Mouse (Mus musculus) liver, postnatal 0 days (tissue): ENCODE results near the gene Mfsd12. TPM values are rescaled to one million over a fixed set of nuclear protein-coding genes. Genes with fewer than 3 reads are reported as not detected.

Experiments
- ATAC-seq: fragments of 200-750 bp; cut with Nextera tagmentation; 2 replicates; pipeline ENCODE4 v1.8.0; 2017; ENCODE audit warnings: mild to moderate bottlenecking, moderate library complexity
- DNase-seq: peaks from one replicate; pipeline ENCODE4 v3.0.0-alpha.2; 2016
- H3K27ac ChIP-seq: fragments of 300-500 bp; sonication (generic); 2 replicates; pipeline ENCODE4 v1.5.1; 2014; ENCODE audit warnings: antibody characterized with exemption, moderate library complexity, mild to moderate bottlenecking, low read depth
- H3K27me3 ChIP-seq: fragments of 300-500 bp; sonication (generic); 2 replicates; pipeline ENCODE4 v1.6.1; 2014; ENCODE audit warnings: low read length, control low read depth, mixed read lengths; ENCODE audit not compliant: insufficient read depth
- H3K36me3 ChIP-seq: fragments of 300-500 bp; sonication (generic); replicated peaks from 2 replicates; pipeline ENCODE4 v1.6.1; 2014; ENCODE audit warnings: mild to moderate bottlenecking, control low read depth, low read length, moderate library complexity, mixed read lengths; ENCODE audit not compliant: insufficient read depth
- H3K4me1 ChIP-seq: fragments of 300-500 bp; sonication (generic); 2 replicates; pipeline ENCODE4 v1.6.1; 2014; ENCODE audit warnings: antibody characterized with exemption, mild to moderate bottlenecking, control low read depth; ENCODE audit not compliant: insufficient read depth
- H3K4me2 ChIP-seq: fragments of 300-500 bp; sonication (generic); 2 replicates; pipeline ENCODE4 v1.6.1; 2014; ENCODE audit warnings: low read depth, mild to moderate bottlenecking, low read length, moderate library complexity, mixed read lengths
- H3K4me3 ChIP-seq: fragments of 300-500 bp; sonication (generic); 2 replicates; pipeline ENCODE4 v1.5.1; 2014; ENCODE audit warnings: low read depth, low read length
- H3K9ac ChIP-seq: fragments of 300-500 bp; sonication (generic); replicated peaks from 2 replicates; pipeline ENCODE4 v1.6.1; 2014; ENCODE audit warnings: mild to moderate bottlenecking, moderate library complexity
- H3K9me3 ChIP-seq: fragments of 300-500 bp; sonication (generic); 2 replicates; pipeline ENCODE4 v1.6.1; 2016; ENCODE audit warnings: mild to moderate bottlenecking, control low read depth, low read length, mixed read lengths
- CTCF ChIP-seq: sonication (generic); IDR thresholded peaks from 2 replicates; pipeline ENCODE4 v1.5.1; 2016; ENCODE audit warnings: antibody characterized with exemption, low read depth
- EP300 ChIP-seq: IDR thresholded peaks from 2 replicates; pipeline ENCODE4 v1.6.1; 2016; ENCODE audit warnings: antibody characterized with exemption, low read depth, mild to moderate bottlenecking
- WGBS: fragments of 180-500 bp; shearing (Covaris S2); extraction: QIAGEN DNeasy Blood & Tissue Kit; methylation state at CpG from one replicate; pipeline ENCODE4 v1.1.7; 2014; ENCODE audit not compliant: insufficient replicate concordance; 5-methylcytosine and 5-hydroxymethylcytosine counted together
- polyA plus RNA-seq: library from polyadenylated mRNA; unstranded; fragments of >200 nt; fragmentation: Nextera tagmentation; extraction: Ambion mirVana; gene quantifications from 2 replicates; pipeline ENCODE4 v1.2.1, GENCODE M21; 2015

Gene Mfsd12
- polyA plus RNA-seq, 1 experiment from 2014 or later: 7.9 TPM

DNA sequence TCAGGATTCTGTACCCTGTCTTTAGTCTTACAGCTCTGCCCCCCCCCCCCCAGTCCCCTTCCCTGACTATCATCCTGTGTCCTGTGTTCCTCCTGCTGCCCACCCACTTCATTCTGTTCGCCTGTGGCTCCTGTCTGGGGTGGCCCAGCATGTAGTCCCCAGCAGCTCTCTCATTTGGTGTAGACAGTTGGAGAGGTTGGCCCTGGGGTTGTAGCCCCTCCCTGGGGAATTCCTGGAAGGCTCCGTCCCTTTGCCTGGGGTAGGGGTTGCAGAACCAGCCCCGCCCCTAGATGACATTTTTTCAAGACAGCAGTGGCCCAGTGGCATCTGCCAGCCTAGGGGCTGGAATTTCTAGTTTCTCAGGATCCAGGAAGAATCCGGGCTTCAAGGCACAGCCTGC is 918 bp downstream of the Mfsd12 start:
- peak overlapping the region; percentile 77 for H3K27ac ChIP-seq
- H3K9ac ChIP-seq: peak overlapping the region; percentile 79
- TF ChIP-seq EP300: no peak
- TF ChIP-seq CTCF: no peak
- peak overlapping the region; percentile 81 for H3K4me2 ChIP-seq
- DNase-seq (peak; percentile 44), ATAC-seq (no peak)
- 26% methylated on average over 4 of the region's 4 CpGs for WGBS
- no peaks in the 10 kb centered on the region for H3K9me3 ChIP-seq
- peaks cover 48% of the 10 kb centered on the region for H3K4me1 ChIP-seq
- H3K36me3 ChIP-seq: peaks cover 26% of the 10 kb centered on the region
- no peaks in the 10 kb centered on the region for H3K27me3 ChIP-seq
- H3K4me3 ChIP-seq: peak overlapping the region; percentile 69

DNA sequence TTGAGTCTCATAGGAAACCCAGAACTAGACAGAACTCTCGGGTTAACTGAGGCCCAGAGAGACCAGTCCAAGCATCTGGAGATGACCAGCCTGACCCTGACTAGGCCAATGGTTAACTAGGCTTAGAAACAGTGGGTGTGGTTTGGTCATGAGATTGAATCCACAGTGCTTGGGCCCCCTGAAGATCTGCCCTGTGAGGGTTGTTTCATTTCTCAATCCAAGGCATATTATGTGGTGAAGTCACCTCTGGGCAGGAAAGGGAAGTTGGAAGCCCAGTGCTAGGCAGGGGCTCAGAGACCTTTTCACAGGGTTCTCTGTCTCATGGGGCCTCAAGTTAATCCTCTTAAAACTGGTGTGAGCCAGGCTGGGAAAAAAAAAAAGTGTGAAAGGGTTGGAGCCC is 1.6 kb downstream of the Mfsd12 start:
- Histone ChIP-seq H3K27me3 (no peaks in the 10 kb centered on the region), H3K4me1 (peaks cover 54% of the 10 kb centered on the region), H3K9ac (peak overlapping the region; percentile 79), H3K4me2 (peak overlapping the region; percentile 81), H3K36me3 (peaks cover 33% of the 10 kb centered on the region), H3K9me3 (no peaks in the 10 kb centered on the region), H3K4me3 (peak overlapping the region; percentile 69), H3K27ac (peak overlapping the region; percentile 77)
- no peak for ATAC-seq
- DNase-seq: peak; percentile 35
- TF ChIP-seq CTCF (no peak), EP300 (no peak)
- WGBS: 19% methylated on average over 1 of the region's 1 CpGs

DNA sequence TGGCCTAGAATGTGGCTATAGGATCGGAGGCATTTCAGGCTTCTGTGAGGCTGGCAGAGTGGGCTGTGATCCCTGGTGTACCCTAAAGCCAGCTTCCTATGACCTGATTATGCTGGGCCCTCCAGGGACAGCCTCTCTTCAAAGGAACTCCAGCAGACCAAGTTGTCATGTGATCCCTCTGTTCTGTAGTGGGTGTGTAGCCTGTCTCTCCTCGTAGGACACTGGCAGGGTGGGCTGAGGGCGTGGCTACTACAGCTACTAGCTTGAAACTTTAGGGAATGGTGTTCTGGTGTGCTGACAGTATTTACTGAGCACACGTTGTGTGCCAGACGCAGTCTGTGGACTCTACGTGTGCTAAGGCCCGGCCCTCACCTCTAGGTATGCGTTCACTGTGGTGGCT is 3.4 kb downstream of the Mfsd12 start:
- ATAC-seq (no peak), DNase-seq (peak; percentile 27)
- H3K27ac ChIP-seq: peak overlapping the region; percentile 0; the same call in 1 of the 2 replicates
- 76% methylated on average over 8 of the region's 8 CpGs for WGBS
- H3K4me2 ChIP-seq: 0 out of 2 replicates have a peak overlapping the region, but pooled peaks have one; percentile 14
- H3K27me3 ChIP-seq: no peaks in the 10 kb centered on the region
- peaks cover 70% of the 10 kb centered on the region for H3K4me1 ChIP-seq
- 0 out of 2 replicates have a peak overlapping the region, but pooled peaks have one; percentile 45 for H3K9ac ChIP-seq
- peaks cover 37% of the 10 kb centered on the region for H3K36me3 ChIP-seq
- H3K4me3 ChIP-seq: no peak overlapping the region
- no peaks in the 10 kb centered on the region for H3K9me3 ChIP-seq
- no peak for TF ChIP-seq EP300
- TF ChIP-seq CTCF: no peak

DNA sequence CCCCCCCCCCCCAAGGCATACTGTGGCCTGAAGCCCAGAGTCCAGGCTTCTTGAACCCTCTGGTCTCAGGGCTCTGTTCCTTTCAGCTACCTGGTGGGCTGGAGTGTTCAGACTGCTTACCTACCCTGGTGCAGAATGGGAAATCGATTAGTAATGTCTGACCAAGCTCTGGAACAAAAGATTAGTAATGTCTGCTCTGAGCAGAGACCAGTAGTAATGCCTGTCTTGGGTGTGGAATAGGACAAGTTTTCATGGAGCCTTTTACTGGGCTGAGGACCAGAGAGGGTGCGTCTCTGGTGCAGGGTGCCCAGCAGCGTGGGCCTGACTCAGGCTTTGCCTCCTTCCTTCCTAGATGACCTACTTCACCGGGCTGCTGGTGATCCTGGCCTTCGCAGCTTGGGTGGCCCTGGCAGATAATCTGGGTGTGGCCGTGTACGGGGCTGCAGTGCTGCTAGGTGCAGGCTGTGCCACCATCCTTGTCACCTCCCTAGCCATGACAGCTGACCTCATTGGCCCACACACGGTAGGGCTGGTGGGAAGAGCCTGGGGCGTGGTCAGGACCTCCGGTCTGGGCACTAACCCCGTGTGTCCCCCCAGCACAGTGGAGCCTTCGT is 5.2 kb downstream of the Mfsd12 start:
- Histone ChIP-seq H3K9me3 (no peaks in the 10 kb centered on the region), H3K4me2 (peak overlapping the region; percentile 44), H3K27me3 (no peaks in the 10 kb centered on the region), H3K36me3 (peaks cover 50% of the 10 kb centered on the region), H3K27ac (peak overlapping the region; percentile 78), H3K4me1 (peaks cover 66% of the 10 kb centered on the region), H3K9ac (peak overlapping the region; percentile 62), H3K4me3 (no peak overlapping the region)
- DNase-seq: peak; percentile 80
- WGBS: 49% methylated on average over 12 of the region's 12 CpGs
- ATAC-seq: peak; percentile 82
- TF ChIP-seq EP300 (no peak), CTCF (no peak)

DNA sequence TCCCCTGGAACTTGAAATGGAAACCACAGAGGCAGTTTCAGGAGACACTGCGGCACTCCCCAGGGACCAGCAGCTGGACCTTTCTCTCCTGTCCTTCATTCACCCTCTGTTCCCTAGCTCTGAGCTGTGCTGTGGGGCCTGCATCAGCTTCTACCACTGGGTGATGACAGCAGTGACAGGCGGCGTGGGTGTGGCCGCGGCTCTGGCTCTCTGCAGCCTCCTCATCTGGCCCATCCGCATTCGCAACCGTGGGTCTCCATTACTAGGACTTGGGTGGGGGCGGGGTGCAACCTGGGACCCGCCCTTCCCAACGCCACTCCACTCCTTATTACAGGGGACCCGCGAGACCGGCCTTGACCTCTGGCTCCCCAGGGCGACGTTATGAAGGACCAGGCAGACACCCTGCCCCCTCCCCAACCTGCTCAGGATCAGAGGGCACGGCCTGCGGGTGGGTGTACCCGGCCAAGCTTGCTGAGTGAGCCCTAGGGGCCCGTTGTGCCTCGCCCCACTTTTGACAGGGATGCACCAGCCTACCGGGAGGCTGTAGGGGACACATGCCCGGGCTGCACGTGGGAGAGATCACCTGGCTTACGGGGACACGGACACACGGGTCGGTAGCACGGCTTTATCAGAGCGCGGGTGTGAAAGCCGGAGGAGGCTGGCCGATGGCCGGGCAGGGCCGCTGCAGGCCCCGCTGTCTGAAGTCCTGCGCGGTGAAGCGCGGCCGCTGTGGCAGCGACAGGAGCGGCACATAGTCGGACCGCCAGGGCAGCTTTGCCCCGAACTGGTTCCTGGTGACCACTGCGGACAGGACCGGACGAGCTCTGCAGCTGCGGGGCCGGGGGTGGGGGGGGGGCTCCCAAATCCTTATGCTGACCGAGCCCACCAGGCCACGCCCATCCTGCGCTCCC is 6.4 kb downstream of the Mfsd12 start:
- 0 out of 2 replicates have a peak overlapping the region, but pooled peaks have one; percentile 26 for H3K9ac ChIP-seq
- H3K4me3 ChIP-seq: no peak overlapping the region
- DNase-seq (peak; percentile 59), ATAC-seq (no peak)
- H3K4me2 ChIP-seq: peak overlapping the region; percentile 34; the same call in 1 of the 2 replicates
- H3K9me3 ChIP-seq: no peaks in the 10 kb centered on the region
- H3K27ac ChIP-seq: peak overlapping the region; percentile 78
- peaks cover 63% of the 10 kb centered on the region for H3K36me3 ChIP-seq
- TF ChIP-seq CTCF: no peak
- no peak for TF ChIP-seq EP300
- WGBS: 68% methylated on average over 54 of the region's 54 CpGs
- no peaks in the 10 kb centered on the region for H3K27me3 ChIP-seq
- H3K4me1 ChIP-seq: peaks cover 60% of the 10 kb centered on the region

DNA sequence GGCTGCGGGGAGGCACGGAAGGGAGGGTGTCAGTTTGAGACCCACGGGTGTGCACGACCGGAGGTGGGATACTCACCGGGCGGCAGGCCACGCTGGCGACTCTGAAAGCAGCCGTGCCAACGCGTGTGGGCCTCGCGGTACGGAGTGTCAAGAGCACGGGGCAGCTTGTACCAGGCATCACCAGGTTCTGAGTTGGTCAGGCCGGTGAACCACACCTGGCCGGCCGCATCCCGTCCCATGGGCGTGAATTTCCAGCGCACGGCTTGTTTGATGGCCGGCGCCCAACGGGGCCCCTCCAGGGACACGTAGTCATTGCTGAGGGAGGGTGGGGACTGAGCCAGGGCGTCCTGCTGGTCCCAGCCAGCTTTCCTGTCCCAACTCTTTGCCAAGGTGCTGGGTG is 7.4 kb downstream of the Mfsd12 start:
- H3K27ac ChIP-seq: no peak overlapping the region
- no peak for TF ChIP-seq CTCF
- no peaks in the 10 kb centered on the region for H3K27me3 ChIP-seq
- 0 out of 2 replicates have a peak overlapping the region, but pooled peaks have one; percentile 34 for H3K4me2 ChIP-seq
- no peaks in the 10 kb centered on the region for H3K9me3 ChIP-seq
- H3K36me3 ChIP-seq: peaks cover 73% of the 10 kb centered on the region
- DNase-seq: peak; percentile 45
- no peak overlapping the region for H3K4me3 ChIP-seq
- 59% methylated on average over 28 of the region's 28 CpGs for WGBS
- ATAC-seq: no peak
- peaks cover 50% of the 10 kb centered on the region for H3K4me1 ChIP-seq
- H3K9ac ChIP-seq: no peak overlapping the region
